Mouse (Mus musculus): ENCODE results near the gene Tnfsf8.
A peak's percentile ranks its signal among the peaks of the same experiment; 100 is the strongest.

Tnfsf8 gene

GRCm38 (mm10) chr4:63842278-63842677 lies 18.9 kb downstream of the Tnfsf8 start:
- no peak for DNase-seq (ENCODE audit: low spot score in 2 of 2)

GRCm38 (mm10) chr4:63840457-63840856 lies 20.7 kb downstream of the Tnfsf8 start:
- peak; percentile 27 to 33 for DNase-seq (ENCODE audit: low spot score in 2 of 2)

- DNase-seq (ENCODE audit: low spot score in 2 of 2) = no peak
These were observed 38.0 kb downstream of the Tnfsf8 start for GRCm38 (mm10) chr4:63823136-63823535.

GRCm38 (mm10) chr4:63817505-63817904 lies 43.6 kb downstream of the Tnfsf8 start:
- DNase-seq (ENCODE audit: low spot score in 2 of 2) = no peak

GRCm38 (mm10) chr4:63815668-63816067 lies 45.5 kb downstream of the Tnfsf8 start:
- DNase-seq (ENCODE audit: low spot score in 2 of 2) = no peak

GRCm38 (mm10) chr4:63798083-63798482 lies 63.1 kb downstream of the Tnfsf8 start:
- DNase-seq (ENCODE audit: low spot score in 2 of 2) = no peak

GRCm38 (mm10) chr4:63796527-63796926 lies 64.6 kb downstream of the Tnfsf8 start:
- DNase-seq (ENCODE audit: low spot score in 2 of 2) = no peak

GRCm38 (mm10) chr4:63792328-63792727 lies 68.8 kb downstream of the Tnfsf8 start:
- no peak for DNase-seq (ENCODE audit: low spot score in 2 of 2)

GRCm38 (mm10) chr4:63785466-63785865 lies 75.7 kb downstream of the Tnfsf8 start:
- DNase-seq (ENCODE audit: low spot score in 2 of 2) = no peak

- DNase-seq (ENCODE audit: low spot score in 2 of 2) = no peak
These were observed 77.3 kb downstream of the Tnfsf8 start for GRCm38 (mm10) chr4:63783826-63784225.

- no peak for DNase-seq (ENCODE audit: low spot score in 2 of 2)
These were observed 78.1 kb downstream of the Tnfsf8 start for GRCm38 (mm10) chr4:63782970-63783613.
